Mouse (Mus musculus): ENCODE results near the gene Mgea5. TPM values are rescaled to one million over a fixed set of nuclear protein-coding genes. Genes with fewer than 3 reads are reported as not detected.

Gene Mgea5
- polyA plus RNA-seq, 1 experiment from 2014 or later: 113 TPM

DNA sequence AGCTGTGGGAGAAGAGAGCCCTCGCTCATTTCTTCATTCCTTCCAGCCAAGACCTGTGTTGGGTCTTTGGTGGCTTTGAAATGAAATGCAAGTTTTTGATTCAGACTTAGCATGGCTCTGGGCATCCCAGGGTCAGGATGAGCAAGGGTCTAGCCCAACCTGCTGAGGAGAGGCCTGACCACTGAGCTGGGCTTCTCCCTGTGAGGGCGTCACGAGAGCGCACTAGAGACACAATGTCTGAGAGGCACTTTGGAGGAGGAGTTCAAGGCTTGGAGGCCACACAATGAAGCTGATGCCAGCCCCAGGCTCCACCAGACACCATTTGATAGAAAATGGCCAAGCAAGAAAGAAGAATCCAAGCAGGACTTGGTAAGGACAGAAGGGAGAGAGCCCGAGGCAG is 49.4 kb downstream of the Mgea5 start:
- 60% methylated on average over 5 of the region's 5 CpGs for WGBS
- H3K9ac ChIP-seq: no peak overlapping the region
- H3K4me1 ChIP-seq: peaks cover 11% of the 10 kb centered on the region
- H3K27ac ChIP-seq: no peak overlapping the region
- no peak for ATAC-seq (ENCODE audit: low FRiP score)
- no peak overlapping the region for H3K4me2 ChIP-seq (replicated peaks)
- H3K27me3 ChIP-seq: peaks cover 97% of the 10 kb centered on the region
- H3K4me3 ChIP-seq: no peak overlapping the region
- H3K36me3 ChIP-seq: no peaks in the 10 kb centered on the region
- no peaks in the 10 kb centered on the region for H3K9me3 ChIP-seq (replicated peaks)

DNA sequence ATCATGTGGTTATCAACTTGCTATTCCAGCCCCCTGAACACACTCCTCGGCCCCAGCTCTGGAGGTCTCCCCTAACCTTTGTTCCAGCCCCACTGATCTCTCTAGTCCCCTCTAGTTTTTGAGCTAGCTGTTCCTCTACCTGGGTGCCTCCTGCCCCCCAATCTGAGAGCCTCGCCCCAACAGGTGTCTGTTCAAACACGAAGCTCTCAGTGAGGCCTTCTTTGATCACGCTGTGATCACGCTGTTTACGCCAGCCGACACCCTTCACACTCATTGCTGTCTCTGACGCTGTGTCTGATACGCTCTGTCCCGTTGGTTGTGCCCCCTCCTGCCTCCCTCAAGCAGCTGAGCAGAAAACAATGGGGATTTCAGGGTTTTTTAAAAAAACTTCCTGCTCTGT is 50.1 kb downstream of the Mgea5 start:
- ATAC-seq (ENCODE audit: low FRiP score): no peak
- WGBS: 9% methylated on average over 10 of the region's 10 CpGs

DNA sequence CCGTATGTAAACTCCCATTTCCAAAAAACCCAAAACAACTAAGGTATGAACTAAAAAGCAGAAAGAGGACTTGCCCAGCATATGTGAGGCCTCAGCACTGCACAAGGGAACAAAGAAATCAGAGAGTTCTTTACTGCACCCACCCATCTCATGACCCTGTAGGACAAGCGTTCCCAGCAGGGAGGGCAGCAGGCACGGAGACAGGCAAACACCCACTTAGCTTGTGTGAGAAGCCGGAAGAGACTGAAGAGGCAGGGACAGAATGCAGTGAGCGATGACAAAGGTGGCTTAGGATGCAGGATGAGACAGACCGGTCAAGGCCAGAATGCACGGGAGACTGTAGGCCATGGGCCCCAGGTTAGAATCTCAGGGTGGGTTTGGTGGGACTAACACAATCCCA is 52.0 kb downstream of the Mgea5 start:
- Histone ChIP-seq H3K4me3 (no peak overlapping the region), H3K4me2 (replicated peaks) (no peak overlapping the region), H3K36me3 (no peaks in the 10 kb centered on the region), H3K9ac (no peak overlapping the region), H3K9me3 (replicated peaks) (no peaks in the 10 kb centered on the region), H3K4me1 (peaks cover 2% of the 10 kb centered on the region; the same call in 1 of the 2 replicates), H3K27ac (no peak overlapping the region), H3K27me3 (peaks cover 94% of the 10 kb centered on the region)
- no peak for ATAC-seq (ENCODE audit: low FRiP score)
- 85% methylated on average over 7 of the region's 7 CpGs for WGBS

More for the DNA sequence above, 50.1 kb downstream of the Mgea5 start:
- H3K9ac ChIP-seq: no peak overlapping the region
- no peaks in the 10 kb centered on the region for H3K36me3 ChIP-seq
- H3K9me3 ChIP-seq (replicated peaks): no peaks in the 10 kb centered on the region
- H3K27ac ChIP-seq: no peak overlapping the region
- no peak overlapping the region for H3K4me3 ChIP-seq
- no peak overlapping the region for H3K4me2 ChIP-seq (replicated peaks)
- peaks cover 96% of the 10 kb centered on the region for H3K27me3 ChIP-seq
- H3K4me1 ChIP-seq: peaks cover 11% of the 10 kb centered on the region

DNA sequence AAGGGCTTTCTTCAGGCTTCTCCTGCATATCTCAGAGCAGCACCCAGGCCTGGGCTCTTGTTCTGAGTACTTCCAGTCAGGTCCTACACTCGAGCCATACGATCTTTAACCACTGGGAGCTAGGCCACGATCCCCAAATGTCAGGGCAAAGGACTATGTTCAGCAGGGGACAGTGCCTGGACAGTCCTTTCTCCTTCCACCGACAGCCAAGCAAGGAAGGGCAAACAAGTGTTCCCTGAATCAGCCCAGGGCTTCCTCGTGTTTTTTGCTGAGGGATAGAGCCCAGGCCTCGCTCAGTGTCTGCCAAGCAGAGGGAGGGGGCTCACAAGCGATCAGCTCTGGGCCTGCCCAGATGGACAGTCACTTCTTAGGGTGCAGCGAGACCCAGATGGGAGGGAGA is 53.6 kb downstream of the Mgea5 start:
- no peak overlapping the region for H3K27ac ChIP-seq
- H3K27me3 ChIP-seq: peaks cover 93% of the 10 kb centered on the region
- H3K9ac ChIP-seq: no peak overlapping the region
- H3K4me2 ChIP-seq (replicated peaks): no peak overlapping the region
- peaks cover 8% of the 10 kb centered on the region; the same call in 1 of the 2 replicates for H3K4me1 ChIP-seq
- no peaks in the 10 kb centered on the region for H3K36me3 ChIP-seq
- H3K4me3 ChIP-seq: no peak overlapping the region
- WGBS: 68% methylated on average over 8 of the region's 8 CpGs
- no peak for ATAC-seq (ENCODE audit: low FRiP score)
- no peaks in the 10 kb centered on the region for H3K9me3 ChIP-seq (replicated peaks)

DNA sequence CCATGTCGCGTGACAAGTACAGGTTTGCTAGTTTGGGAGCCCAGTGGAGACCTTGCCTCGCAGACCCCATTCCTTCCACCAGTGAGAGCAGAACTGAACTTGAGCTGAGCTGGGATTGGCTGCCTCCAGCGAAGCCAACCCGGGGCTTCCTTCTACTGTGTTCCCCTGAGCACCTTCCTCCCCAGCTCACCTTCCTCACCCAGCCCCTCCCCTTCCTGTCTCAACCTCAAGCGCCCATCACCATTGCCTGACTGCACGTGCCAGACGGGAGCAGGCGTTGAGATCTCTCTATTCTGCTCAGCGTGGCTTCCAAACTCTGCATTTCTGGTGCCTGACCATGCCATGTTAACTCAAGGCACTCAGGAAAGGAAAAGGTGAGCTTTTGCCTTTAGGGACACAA is 56.4 kb downstream of the Mgea5 start:
- no peaks in the 10 kb centered on the region for H3K36me3 ChIP-seq
- H3K4me2 ChIP-seq (replicated peaks): no peak overlapping the region
- H3K27ac ChIP-seq: no peak overlapping the region
- peaks cover 8% of the 10 kb centered on the region; the same call in 1 of the 2 replicates for H3K4me1 ChIP-seq
- WGBS: 71% methylated on average over 10 of the region's 10 CpGs
- H3K27me3 ChIP-seq: peaks cover 91% of the 10 kb centered on the region
- no peak overlapping the region for H3K4me3 ChIP-seq
- H3K9me3 ChIP-seq (replicated peaks): no peaks in the 10 kb centered on the region
- no peak overlapping the region for H3K9ac ChIP-seq
- no peak for ATAC-seq (ENCODE audit: low FRiP score)

DNA sequence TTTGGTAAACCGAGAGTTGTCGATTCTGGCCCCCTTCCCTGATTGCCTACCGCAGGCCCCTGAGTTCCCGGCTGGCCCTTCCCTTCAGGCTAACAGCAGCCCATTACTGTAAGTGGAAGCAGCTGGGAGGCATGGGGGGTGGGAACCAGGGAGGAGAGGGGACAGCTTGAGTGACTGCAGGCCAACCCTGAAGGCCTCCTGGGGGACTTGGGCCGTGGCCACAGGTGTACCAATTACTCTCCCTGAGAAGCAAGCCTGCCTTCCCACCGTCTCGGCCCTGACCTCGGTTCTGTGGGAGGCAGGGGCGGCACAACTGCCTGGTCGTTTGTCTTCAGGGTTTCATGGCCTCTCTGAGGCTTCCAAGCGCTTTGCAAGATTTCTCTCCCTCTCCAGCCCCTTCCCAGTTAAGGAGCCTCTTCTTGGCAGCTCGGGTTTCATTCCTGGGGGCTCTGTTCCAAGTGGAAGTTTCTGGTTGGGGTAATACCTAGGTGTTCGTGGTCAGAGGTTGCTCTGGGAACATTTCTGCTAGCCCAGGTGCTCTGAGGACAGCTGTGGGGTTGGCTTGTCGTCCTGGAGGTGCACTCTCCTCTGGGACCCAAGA is 57.9 kb downstream of the Mgea5 start:
- Histone ChIP-seq H3K27me3 (peaks cover 91% of the 10 kb centered on the region), H3K36me3 (no peaks in the 10 kb centered on the region), H3K9me3 (replicated peaks) (no peaks in the 10 kb centered on the region), H3K4me2 (replicated peaks) (no peak overlapping the region), H3K4me1 (peaks cover 8% of the 10 kb centered on the region; the same call in 1 of the 2 replicates), H3K27ac (no peak overlapping the region), H3K4me3 (no peak overlapping the region), H3K9ac (no peak overlapping the region)
- WGBS: 34% methylated on average over 14 of the region's 14 CpGs
- no peak for ATAC-seq (ENCODE audit: low FRiP score)

DNA sequence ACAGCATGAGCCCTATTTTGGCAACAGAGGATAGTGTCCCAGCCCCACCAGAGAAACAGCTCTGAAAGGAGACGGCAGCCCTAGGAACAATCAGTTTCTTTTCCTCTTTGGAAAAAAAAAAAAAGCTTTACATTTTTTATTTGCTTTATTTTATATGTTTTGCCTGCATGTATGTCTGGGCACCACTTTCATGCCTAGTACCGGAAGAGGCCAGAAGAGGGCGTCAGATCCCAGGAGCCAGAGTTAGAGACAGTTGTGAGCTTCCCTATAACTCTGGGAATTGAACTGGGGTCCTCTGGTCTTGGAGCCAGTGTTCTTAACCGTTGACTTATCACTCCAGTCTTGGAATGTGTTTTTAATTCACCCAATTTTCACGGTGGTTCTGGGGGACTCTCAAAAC is 61.4 kb downstream of the Mgea5 start:
- H3K9me3 ChIP-seq (replicated peaks): no peaks in the 10 kb centered on the region
- H3K27me3 ChIP-seq: peaks cover 90% of the 10 kb centered on the region
- no peak overlapping the region for H3K4me3 ChIP-seq
- no peak for ATAC-seq (ENCODE audit: low FRiP score)
- H3K4me2 ChIP-seq (replicated peaks): no peak overlapping the region
- H3K4me1 ChIP-seq: peaks cover 22% of the 10 kb centered on the region
- H3K36me3 ChIP-seq: no peaks in the 10 kb centered on the region
- no peak overlapping the region for H3K27ac ChIP-seq
- 68% methylated on average over 5 of the region's 5 CpGs for WGBS
- no peak overlapping the region for H3K9ac ChIP-seq

DNA sequence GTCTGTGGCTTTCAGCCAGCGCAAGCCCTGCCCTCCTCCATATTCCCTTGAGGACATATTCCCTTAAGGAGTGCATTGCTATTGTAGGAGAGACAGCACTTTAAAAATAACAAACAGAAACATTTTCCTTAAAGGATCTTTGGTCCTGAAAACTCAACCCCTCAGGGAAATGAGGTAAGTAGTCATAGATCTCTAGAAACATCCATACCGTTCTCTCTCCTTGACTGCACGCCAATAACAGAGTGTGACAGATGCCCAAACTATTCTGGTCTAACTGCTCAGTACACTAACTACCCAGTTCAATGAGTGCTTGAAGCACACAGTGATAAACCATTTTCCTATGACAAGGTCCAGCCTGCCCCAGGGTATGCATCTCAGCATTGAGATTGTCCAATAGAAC is 65.4 kb downstream of the Mgea5 start:
- Histone ChIP-seq H3K27ac (no peak overlapping the region), H3K36me3 (no peaks in the 10 kb centered on the region), H3K4me1 (peaks cover 25% of the 10 kb centered on the region), H3K27me3 (peaks cover 87% of the 10 kb centered on the region), H3K9me3 (replicated peaks) (no peaks in the 10 kb centered on the region), H3K4me3 (peak overlapping the region; percentile 13; the same call in 1 of the 2 replicates), H3K4me2 (replicated peaks) (peak overlapping the region; percentile 46), H3K9ac (no peak overlapping the region)
- no peak for ATAC-seq (ENCODE audit: low FRiP score)
- 68% methylated on average over 3 of the region's 3 CpGs for WGBS

DNA sequence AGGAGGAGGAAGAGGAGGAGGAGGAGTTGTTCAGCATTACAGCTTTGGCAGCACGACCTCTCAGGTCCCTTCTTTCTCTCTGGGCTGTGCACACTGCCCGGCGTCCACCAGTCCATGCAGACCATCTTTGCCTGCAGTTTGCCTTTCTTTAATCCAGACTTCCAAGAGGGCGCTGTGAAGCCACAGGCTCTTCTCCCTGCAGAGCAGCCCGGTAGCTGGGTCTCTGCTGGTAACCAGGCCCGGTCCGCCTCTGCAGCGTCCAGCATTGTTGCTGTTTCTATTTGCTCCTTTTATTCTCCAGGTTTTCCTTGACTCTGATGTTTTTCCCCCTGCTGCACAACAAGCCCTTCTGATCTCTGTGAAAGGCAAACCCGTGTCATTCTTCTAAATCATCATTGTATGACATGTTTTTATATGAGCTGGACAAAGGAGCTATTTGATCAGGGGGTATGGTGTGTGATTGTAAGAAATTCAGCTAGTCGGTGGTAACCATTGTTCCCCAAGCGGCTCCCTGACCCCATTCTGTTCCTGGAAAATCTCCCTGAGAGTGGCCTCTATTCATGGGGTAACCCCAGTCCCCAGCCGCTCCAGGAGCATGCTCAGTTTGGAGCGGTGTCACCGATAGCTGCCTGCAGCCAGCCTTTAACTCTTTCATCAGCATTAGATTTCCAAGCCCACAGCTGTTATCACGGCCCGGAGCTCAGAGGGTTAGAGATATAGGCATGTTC is 66.0 kb downstream of the Mgea5 start:
- ATAC-seq (ENCODE audit: low FRiP score): peak; percentile 85
- Histone ChIP-seq H3K4me2 (replicated peaks) (peak overlapping the region; percentile 46), H3K27me3 (peaks cover 85% of the 10 kb centered on the region), H3K4me3 (peak overlapping the region; percentile 13; the same call in 1 of the 2 replicates), H3K4me1 (peaks cover 25% of the 10 kb centered on the region), H3K27ac (peak overlapping the region; percentile 83), H3K9me3 (replicated peaks) (no peaks in the 10 kb centered on the region), H3K9ac (peak overlapping the region; percentile 15), H3K36me3 (no peaks in the 10 kb centered on the region)
- WGBS: 2% methylated on average over 16 of the region's 16 CpGs

DNA sequence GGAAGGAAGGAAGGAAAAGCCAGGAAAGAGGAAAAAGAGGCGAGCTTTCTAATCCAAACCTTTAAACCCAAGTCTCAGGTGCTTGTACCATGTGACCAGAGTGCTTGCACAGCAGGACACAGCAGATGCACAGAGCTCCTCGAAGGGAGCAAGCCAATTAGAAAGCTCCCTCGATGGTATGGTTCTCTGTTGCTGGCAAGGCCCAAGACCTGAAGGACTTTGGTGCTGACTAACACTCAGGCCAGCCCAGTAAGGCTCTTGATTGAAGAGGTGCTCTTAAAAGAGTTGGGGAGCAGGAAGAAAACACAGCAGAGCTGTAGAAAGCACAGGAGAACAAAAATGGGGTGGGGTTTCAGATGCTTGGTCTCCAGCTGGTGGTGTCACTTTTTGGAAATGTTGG is 74.9 kb downstream of the Mgea5 start:
- Histone ChIP-seq H3K4me1 (peaks cover 4% of the 10 kb centered on the region; the same call in 1 of the 2 replicates), H3K36me3 (no peaks in the 10 kb centered on the region), H3K9ac (no peak overlapping the region), H3K4me3 (no peak overlapping the region), H3K4me2 (replicated peaks) (no peak overlapping the region), H3K9me3 (replicated peaks) (no peaks in the 10 kb centered on the region; the same call in 1 of the 2 replicates), H3K27me3 (peaks cover 45% of the 10 kb centered on the region), H3K27ac (no peak overlapping the region)
- WGBS: 69% methylated on average over 3 of the region's 3 CpGs
- no peak for ATAC-seq (ENCODE audit: low FRiP score)
